Mouse (Mus musculus): ENCODE measurements around the gene Gm826.

Gm826 gene

GRCm38 (mm10) chr2:160334111-160334661 is at the start of gene Gm826:
Gm826 (minus strand) TSS chr2:160334162.
- DNase-seq (ENCODE audit: low spot score), result no peak

DNA sequence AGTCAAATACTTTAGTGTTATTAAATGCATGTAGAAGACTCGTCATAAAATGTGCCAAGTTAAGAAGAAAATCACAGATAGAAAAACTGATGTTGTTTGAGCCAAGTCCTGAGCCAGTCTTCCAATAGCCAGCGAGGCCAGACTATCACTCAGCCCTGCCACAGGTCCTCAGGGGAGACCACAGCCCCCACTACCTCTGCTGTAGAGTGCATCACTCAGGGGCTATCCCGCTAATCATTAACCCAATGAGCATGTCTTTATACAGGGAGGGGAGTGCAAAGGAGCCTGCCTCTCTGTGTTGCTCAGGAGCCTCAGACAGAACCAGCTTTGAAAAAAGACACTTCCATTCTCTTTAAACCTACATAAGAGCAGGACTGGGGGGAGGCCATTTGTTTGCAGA is 49.5 kb upstream of the Gm826 start:
- no peak for DNase-seq (ENCODE audit: low spot score)

GRCm38 (mm10) chr2:160378271-160378670 is 44.3 kb upstream of the Gm826 start:
- peak; percentile 42 for DNase-seq (ENCODE audit: low spot score)

GRCm38 (mm10) chr2:160376236-160376635 is 42.3 kb upstream of the Gm826 start:
- no peak for DNase-seq (ENCODE audit: low spot score)

DNA sequence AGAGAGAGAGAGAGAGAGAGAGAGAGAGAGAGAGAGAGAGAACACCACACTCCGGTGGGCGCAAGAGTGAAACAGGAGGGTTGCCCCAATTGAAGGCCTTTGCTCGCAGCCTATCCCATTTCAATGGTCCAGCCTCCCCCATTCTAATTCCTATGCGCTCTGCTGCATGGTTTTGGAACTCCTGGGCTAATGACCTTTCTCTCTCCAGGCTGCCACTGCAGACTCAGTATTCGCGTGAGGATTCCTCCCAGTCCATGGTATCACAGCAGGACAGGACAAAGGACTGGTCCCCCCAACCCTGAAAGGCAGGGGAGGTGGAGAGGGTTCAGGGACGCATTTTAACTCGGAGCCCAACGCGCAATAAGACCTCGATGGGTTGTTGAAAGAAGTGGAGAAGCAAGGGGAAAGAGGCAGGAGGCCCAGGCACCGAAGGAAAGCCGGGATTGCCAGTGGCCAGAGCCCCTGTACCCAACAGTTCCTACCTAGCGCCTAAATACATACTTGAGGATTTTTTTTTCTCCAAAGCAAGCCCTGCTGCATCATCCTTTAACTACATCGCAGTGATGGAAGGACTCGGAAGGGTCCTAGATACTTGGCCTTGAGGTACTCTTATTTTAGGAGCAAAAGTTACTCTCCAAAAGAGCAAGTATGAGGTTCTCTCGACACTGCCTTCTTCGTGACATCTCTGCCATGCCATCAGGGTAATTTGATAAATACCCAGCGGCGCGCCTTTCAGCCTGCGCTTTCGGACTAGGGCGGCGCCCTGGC is 35.9 kb upstream of the Gm826 start:
- DNase-seq (ENCODE audit: low spot score), result no peak

- DNase-seq (ENCODE audit: low spot score), result no peak
These were observed 34.7 kb upstream of the Gm826 start for GRCm38 (mm10) chr2:160368422-160369357.

GRCm38 (mm10) chr2:160367448-160368208 is 33.7 kb upstream of the Gm826 start:
- DNase-seq (ENCODE audit: low spot score), result peak; percentile 93

DNA sequence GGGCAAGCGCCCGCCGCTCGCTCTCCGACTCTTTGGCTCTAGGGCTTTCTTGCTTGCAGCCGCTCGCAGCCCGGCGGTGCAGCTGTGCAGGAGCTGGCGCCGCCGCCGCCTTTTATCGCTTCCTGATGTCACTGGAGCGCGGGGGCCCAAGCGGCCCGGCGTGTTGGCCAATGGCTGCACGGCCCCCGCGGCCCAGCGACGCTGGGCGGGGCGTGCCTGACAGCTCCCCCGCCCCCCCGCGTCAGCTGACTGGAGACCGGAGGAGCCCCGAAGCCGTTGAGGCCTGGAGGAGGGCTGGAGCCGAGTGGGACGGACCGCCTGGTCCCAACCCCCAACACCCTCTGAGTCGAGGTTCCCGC is 33.0 kb upstream of the Gm826 start, which contains the start of gene Mafb:
Gene Mafb (minus strand): TSS at position 86 of the 359 bp plus-strand sequence.
- peak; percentile 92 for DNase-seq (ENCODE audit: low spot score)

DNA sequence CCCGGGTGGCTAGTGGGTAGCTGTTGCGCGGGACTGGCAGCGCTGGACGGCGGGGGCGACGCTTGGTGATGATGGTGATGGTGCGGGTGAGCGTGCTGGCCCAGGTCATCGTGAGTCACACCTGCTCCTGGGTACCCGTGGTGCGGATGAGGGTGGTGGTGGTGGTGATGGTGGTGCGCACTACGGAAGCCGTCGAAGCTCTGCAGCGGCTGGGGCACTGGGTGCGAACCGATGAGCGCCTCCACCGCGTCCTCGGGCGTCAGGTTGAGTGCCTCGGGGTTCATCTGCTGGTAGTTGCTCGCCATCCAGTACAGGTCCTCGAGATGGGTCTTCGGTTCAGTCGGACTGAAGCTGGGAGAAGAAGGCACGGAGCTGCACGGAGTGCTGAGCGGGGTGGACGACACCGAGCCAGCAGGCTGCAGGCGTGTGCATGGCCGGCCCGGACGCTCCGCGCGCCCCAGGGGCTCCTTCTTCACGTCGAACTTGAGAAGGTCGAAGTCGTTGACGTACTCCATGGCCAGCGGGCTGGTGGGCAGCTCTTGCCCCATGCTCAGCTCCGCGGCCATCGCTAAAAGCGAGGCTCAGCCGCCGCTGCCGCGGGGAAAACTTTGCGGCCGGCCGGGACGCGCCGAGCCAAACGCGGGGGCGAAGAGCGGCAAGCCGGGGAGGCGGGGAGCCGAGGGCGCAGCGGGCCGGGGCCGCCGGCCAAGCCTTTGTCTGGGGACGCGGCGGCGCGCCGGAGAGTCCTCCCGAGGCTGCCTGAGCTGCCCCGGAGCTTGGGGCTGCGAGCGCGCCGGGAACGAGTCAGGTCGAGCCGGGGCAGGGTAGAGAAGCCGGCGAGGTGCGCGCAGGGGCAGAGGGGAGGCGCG is 32.4 kb upstream of the Gm826 start:
- no peak for DNase-seq (ENCODE audit: low spot score)

GRCm38 (mm10) chr2:160365107-160365911 is 31.3 kb upstream of the Gm826 start:
- no peak for DNase-seq (ENCODE audit: low spot score)

- DNase-seq (ENCODE audit: low spot score), result no peak
These were observed 30.7 kb upstream of the Gm826 start for GRCm38 (mm10) chr2:160364666-160365065.

- DNase-seq (ENCODE audit: low spot score), result no peak
These were observed 30.2 kb upstream of the Gm826 start for GRCm38 (mm10) chr2:160364128-160364650.

DNA sequence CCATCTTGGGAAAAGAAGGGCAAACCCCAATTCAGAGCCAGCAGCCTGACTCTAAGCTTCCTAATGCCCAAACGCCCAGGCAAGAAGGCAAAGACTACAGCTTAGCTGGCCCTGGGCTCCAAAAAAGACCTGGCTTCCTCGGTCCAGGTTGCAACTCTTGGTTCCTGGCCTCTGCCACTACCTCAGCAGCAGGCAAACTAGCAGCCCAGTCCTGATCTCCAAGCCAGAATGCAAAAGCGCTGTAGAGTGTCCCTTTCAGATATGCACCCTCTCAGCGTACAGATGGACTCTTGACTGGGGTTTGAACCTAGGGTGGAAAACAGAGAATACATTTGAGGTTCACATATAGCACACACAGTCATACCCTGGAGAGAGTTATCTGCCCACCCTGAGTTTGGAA is 29.2 kb upstream of the Gm826 start:
- no peak for DNase-seq (ENCODE audit: low spot score)

DNA sequence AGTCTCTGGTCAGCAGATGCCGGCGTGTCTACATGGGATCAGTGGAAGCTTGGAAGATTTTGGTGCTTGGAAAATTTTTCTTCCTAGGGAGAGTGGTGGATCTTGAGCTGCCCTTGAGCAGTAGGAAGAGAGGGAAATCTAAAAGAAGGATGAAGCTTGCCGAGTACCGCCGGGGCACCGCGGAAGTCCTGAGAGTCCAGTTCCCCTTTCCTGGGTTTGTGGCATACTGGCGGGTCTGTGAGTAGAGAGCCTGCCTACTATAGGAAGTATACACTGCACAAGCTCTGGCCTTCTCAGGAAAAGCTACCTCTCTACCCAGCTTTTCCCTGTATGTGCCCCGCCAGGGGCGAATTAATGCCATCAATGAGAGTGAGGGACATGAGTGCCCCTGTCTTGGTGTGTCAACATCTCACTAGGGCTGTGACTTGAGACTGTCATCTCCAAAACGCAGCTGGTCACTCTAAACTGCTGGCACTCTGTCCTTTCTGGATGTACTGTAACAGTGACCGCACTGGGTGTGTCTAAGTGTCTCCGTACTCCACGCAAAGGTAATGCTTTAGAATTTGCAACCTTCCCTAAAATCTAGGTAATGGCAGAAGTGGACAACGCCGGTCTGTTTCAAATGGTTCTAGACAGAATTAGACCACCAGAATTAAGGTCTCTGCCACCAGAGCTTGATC is 27.6 kb upstream of the Gm826 start:
- DNase-seq (ENCODE audit: low spot score), result peak; percentile 35

- DNase-seq (ENCODE audit: low spot score), result no peak
These were observed 26.4 kb upstream of the Gm826 start for GRCm38 (mm10) chr2:160360234-160360874.

DNA sequence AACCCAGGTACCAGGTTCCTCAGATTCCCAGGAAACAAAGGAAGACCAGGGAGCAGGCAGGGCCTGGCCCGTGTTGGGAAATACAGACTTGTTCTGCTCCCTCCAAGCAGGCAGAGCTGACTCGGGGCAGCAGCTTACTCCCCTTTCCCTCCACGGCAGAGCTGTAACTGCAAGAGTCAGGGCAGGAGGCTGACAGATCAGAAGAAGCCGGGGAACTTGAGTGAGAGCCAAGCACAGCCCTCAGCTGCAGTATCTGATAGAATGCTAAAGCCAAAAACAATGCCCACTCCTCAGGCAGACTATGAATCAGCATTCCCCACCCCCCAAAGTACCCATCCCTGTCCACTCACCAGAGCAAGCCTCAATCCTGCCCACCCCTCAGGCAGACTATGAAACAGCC is 24.9 kb upstream of the Gm826 start:
- no peak for DNase-seq (ENCODE audit: low spot score)

DNA sequence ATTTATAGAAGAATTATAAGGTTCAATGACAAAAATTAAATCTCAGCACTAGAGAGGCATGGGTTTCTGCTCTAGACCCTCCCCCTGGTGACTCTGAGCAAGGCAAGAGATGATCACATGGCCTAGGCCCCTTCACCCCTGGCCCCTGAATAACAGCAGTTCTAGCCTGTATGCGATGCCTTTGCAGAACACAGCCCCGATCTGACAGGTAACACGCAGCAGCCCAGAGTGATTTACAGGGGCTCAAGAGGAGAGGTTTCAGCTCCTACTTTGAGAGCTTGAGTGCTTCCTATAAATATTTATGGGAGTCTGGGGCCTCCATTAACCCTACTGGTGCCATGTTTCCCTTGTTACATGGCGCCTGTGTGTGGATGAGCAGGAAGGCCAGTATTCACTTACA is 23.5 kb upstream of the Gm826 start:
- no peak for DNase-seq (ENCODE audit: low spot score)

- DNase-seq (ENCODE audit: low spot score), result no peak
These were observed 22.2 kb upstream of the Gm826 start for GRCm38 (mm10) chr2:160356132-160356531.

GRCm38 (mm10) chr2:160354319-160354718 is 20.4 kb upstream of the Gm826 start:
- no peak for DNase-seq (ENCODE audit: low spot score)
